Mouse (Mus musculus): ENCODE measurements at regions not wholly inside any gene's neighbourhood (a gene's known extent, or its start where the extent isn't known, plus 50 kb on each side); places are given as distances from the start of the nearest gene placed in this dataset.

DNA sequence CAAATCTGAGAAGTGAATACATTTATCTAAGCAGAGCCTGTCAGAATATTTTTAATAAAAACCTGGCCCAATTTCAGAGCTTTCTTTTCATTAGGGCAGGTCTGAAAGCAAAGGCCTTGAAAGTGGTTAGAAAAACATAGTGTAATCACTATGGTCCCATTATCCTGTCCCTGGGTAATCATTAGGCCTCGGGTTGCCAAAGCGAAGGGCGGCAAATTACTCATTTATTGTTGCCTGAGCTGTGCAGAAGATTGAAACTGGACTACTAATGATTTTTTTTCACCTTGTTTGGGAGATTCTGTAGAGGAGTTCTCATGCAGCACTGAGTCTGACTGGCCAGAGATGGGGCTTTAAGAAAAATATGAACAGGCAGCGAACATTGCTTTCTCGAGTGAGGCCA, 63.7 kb upstream of the Prkd1 start:
- no peak for TF ChIP-seq POLR2A (IDR thresholded peaks at IDR 0.05; ENCODE audit: control insufficient read depth, extremely low read depth, insufficient read depth, low read length, poor library complexity)
- no peak for TF ChIP-seq CTCF (IDR thresholded peaks at IDR 0.05; ENCODE audit: borderline replicate concordance, control insufficient read depth, extremely low read depth, insufficient read depth, low read length, poor library complexity)
